Mouse (Mus musculus) cerebellum, adult 11 months (tissue): Measurements from ENCODE around the gene Amz1.

Source experiments
- DNase-seq: peaks from one replicate; pipeline ENCODE4 v3.0.0; 2022

Amz1 gene

DNA sequence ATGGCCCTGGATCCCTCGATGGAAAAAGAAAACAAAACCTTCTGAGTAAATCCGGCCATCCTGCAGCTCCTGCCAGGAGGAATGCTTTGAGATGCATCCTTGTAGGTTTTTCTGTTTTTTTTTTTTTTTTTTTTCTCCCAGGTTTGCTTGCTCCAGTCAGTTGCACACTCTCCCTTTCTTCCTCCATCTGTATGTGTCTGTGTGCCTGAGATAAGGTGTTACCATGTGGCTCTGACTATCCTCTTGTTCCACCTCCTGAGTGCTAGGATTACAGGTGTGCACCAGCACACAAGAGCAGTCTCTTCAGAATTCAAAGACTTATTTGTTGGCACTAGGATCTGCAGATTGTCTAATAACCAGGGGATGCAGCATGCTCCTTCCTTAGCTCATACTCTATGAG, 83.0 kb downstream of the Amz1 start:
- no peak for DNase-seq
